Mouse (Mus musculus) stomach, postnatal 0 days (tissue): ENCODE data around the gene Hist1h4d. TPM values are rescaled to one million over a fixed set of nuclear protein-coding genes. Genes with fewer than 3 reads are reported as not detected.
"Not testable (repeated sequence)": the region's sequence is repeated elsewhere in the genome, so short reads cannot be mapped to it uniquely, and the experiment has no call there.

ENCODE experiments used
- ATAC-seq: fragments of 200-750 bp; cut with Nextera tagmentation; 2 replicates; pipeline ENCODE4 v1.8.0; 2017; ENCODE audit not compliant: low FRiP score, low TSS enrichment
- DNase-seq: peaks from one replicate; pipeline ENCODE4 v3.0.0-alpha.2; 2016; ENCODE audit warnings: low spot score
- H3K27ac ChIP-seq: fragments of 300-500 bp; sonication (generic); replicated peaks from 2 replicates; pipeline ENCODE4 v1.5.1; 2014; ENCODE audit warnings: mild to moderate bottlenecking, control low read depth
- H3K27me3 ChIP-seq: fragments of 300-500 bp; sonication (generic); 2 replicates; pipeline ENCODE4 v1.6.1; 2014; ENCODE audit warnings: low read length; ENCODE audit not compliant: control insufficient read depth, insufficient read depth
- H3K36me3 ChIP-seq: fragments of 300-500 bp; sonication (generic); 2 replicates; pipeline ENCODE4 v1.6.1; 2014; ENCODE audit warnings: low read length, mixed read lengths; ENCODE audit not compliant: control insufficient read depth, insufficient read depth
- H3K4me1 ChIP-seq: fragments of 300-500 bp; sonication (generic); replicated peaks from 2 replicates; pipeline ENCODE4 v1.6.1; 2014; ENCODE audit warnings: antibody characterized with exemption; ENCODE audit not compliant: control insufficient read depth, insufficient read depth
- H3K4me2 ChIP-seq: fragments of 300-500 bp; sonication (generic); replicated peaks from 2 replicates; pipeline ENCODE4 v1.6.1; 2014; ENCODE audit warnings: low read depth, mild to moderate bottlenecking, control low read depth, moderate library complexity
- H3K4me3 ChIP-seq: fragments of 300-500 bp; sonication (generic); 2 replicates; pipeline ENCODE4 v1.5.1; 2014; ENCODE audit warnings: low read depth, low read length, control low read depth
- H3K9ac ChIP-seq: fragments of 300-500 bp; sonication (generic); 2 replicates; pipeline ENCODE4 v1.6.1; 2014; ENCODE audit warnings: mild to moderate bottlenecking, low read length, control low read depth, mixed read lengths
- H3K9me3 ChIP-seq: fragments of 300-500 bp; sonication (generic); 2 replicates; pipeline ENCODE4 v1.6.1; 2016; ENCODE audit warnings: low read length; ENCODE audit not compliant: control insufficient read depth
- CTCF ChIP-seq: IDR thresholded peaks from 2 replicates; pipeline ENCODE4 v1.5.1; 2016; ENCODE audit warnings: antibody characterized with exemption, low read depth, mild to moderate bottlenecking, moderate library complexity
- EP300 ChIP-seq: optimal IDR thresholded peaks from 2 replicates; pipeline ENCODE3; 2016; ENCODE audit warnings: antibody characterized with exemption
- WGBS: fragments of 180-500 bp; shearing (Covaris S2); extraction: QIAGEN DNeasy Blood & Tissue Kit; methylation state at CpG from one replicate; pipeline ENCODE4 v1.1.7; 2014; 5-methylcytosine and 5-hydroxymethylcytosine counted together
- polyA plus RNA-seq: library from polyadenylated mRNA; unstranded; fragments of >200 nt; fragmentation: Nextera tagmentation; extraction: Ambion mirVana; gene quantifications from 2 replicates; pipeline ENCODE4 v1.2.1, GENCODE M21; 2015

Gene Hist1h4d
- polyA plus RNA-seq, 1 experiment from 2014 or later: 48.7 TPM

DNA sequence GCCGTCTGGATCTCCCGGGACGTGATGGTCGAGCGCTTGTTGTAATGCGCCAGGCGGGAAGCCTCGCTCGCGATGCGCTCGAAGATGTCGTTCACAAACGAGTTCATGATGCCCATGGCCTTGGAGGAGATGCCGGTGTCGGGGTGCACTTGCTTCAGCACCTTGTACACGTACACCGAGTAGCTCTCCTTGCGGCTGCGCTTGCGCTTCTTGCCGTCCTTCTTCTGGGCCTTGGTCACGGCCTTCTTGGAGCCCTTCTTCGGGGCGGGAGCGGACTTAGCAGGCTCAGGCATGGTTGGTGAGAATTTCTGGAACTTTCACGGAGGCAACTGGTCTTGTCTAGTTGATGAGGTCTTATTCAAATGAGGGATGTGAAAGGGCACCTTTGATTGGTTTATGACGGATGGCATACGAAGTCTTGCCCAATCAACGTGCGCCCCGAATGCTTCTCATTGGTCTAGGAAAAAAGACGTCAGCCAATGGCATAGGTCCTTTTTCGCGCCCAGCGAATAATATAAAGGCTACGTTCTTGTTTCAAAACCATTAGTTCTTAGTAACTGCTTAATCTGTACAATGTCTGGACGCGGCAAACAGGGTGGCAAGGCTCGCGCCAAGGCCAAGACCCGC lies 7.4 kb upstream of the Hist1h4d start, which contains the start of the genes Hist1h2bf and Hist1h2ad:
Gene Hist1h2bf (minus strand): TSS at position 299 of the 627 bp plus-strand sequence.
Gene Hist1h2ad (plus strand): TSS at position 484 of the 627 bp plus-strand sequence.
- H3K4me3 ChIP-seq: peak within 1 kb of the TSS; percentile 42
- not testable (repeated sequence) for H3K9me3 ChIP-seq, H3K27me3 ChIP-seq, H3K4me1 ChIP-seq, H3K36me3 ChIP-seq
- peak within 1 kb of the TSS; percentile 83 for H3K27ac ChIP-seq
- ATAC-seq (peak; percentile 92), DNase-seq (peak; percentile 88)
- peak within 1 kb of the TSS; percentile 59 for H3K4me2 ChIP-seq
- WGBS: under 1% methylated on average over 21 of the region's 42 CpGs
- H3K9ac ChIP-seq: peak within 1 kb of the TSS; percentile 61
- TF ChIP-seq EP300: peak; percentile 95

- H3K4me2 ChIP-seq: peak overlapping the region; percentile 47
- not testable (repeated sequence) for H3K27me3 ChIP-seq, H3K4me1 ChIP-seq, H3K36me3 ChIP-seq, DNase-seq, H3K9me3 ChIP-seq, H3K9ac ChIP-seq
- under 1% methylated on average over 5 of the region's 39 CpGs for WGBS
- peak overlapping the region; percentile 22; the same call in 1 of the 2 replicates for H3K4me3 ChIP-seq
- ATAC-seq: peak; percentile 6
- H3K27ac ChIP-seq: peak overlapping the region; percentile 69
Observed at GRCm38 (mm10) chr13:23574546-23575170, 6.7 kb upstream of the Hist1h4d start.

GRCm38 (mm10) chr13:23575271-23575851 lies 6.0 kb upstream of the Hist1h4d start, which contains the start of gene Hist1h3d:
TSS of gene Hist1h3d (plus strand) at chr13:23575763.
- Histone ChIP-seq H3K36me3 (no peaks in the 10 kb centered on the region), H3K27ac (peak within 1 kb of the TSS; percentile 76), H3K9me3 (no peaks in the 10 kb centered on the region), H3K4me3 (peak within 1 kb of the TSS; percentile 39), H3K27me3 (no peaks in the 10 kb centered on the region), H3K4me2 (peak within 1 kb of the TSS; percentile 55), H3K9ac (peak within 1 kb of the TSS; percentile 58), H3K4me1 (peaks cover 3% of the 10 kb centered on the region; the same call in 1 of the 2 replicates)
- under 1% methylated on average over 18 of the region's 18 CpGs for whole genome bisulfite sequencing
- TF ChIP-seq CTCF (no peak), EP300 (no peak)
- ATAC-seq: peak; percentile 72
- peak; percentile 51 for DNase-seq

- 2% methylated on average over 8 of the region's 40 CpGs for WGBS
Observed at GRCm38 (mm10) chr13:23575864-23576313, 5.5 kb upstream of the Hist1h4d start.

GRCm38 (mm10) chr13:23576351-23576881 lies 5.0 kb upstream of the Hist1h4d start:
- TF ChIP-seq EP300 (no peak), CTCF (no peak)
- 7% methylated on average over 7 of the region's 7 CpGs for WGBS
- Histone ChIP-seq H3K4me2 (peak overlapping the region; percentile 55), H3K9me3 (no peaks in the 10 kb centered on the region), H3K4me3 (peak overlapping the region; percentile 39), H3K27me3 (no peaks in the 10 kb centered on the region), H3K4me1 (peaks cover 3% of the 10 kb centered on the region; the same call in 1 of the 2 replicates), H3K9ac (peak overlapping the region; percentile 58), H3K27ac (peak overlapping the region; percentile 49), H3K36me3 (no peaks in the 10 kb centered on the region)
- ATAC-seq: no peak
- DNase-seq: no peak

More at GRCm38 (mm10) chr13:23575864-23576313, 5.5 kb upstream of the Hist1h4d start:
- H3K4me1 ChIP-seq, H3K27me3 ChIP-seq, H3K36me3 ChIP-seq, H3K9me3 ChIP-seq, ATAC-seq, DNase-seq: not testable (repeated sequence)
- peak overlapping the region; percentile 76 for H3K27ac ChIP-seq
- H3K4me3 ChIP-seq: peak overlapping the region; percentile 39
- peak overlapping the region; percentile 55 for H3K4me2 ChIP-seq
- H3K9ac ChIP-seq: peak overlapping the region; percentile 58
